21 mouse cellular contexts compared by ENCODE assay signal in the genomic region with DNA sequence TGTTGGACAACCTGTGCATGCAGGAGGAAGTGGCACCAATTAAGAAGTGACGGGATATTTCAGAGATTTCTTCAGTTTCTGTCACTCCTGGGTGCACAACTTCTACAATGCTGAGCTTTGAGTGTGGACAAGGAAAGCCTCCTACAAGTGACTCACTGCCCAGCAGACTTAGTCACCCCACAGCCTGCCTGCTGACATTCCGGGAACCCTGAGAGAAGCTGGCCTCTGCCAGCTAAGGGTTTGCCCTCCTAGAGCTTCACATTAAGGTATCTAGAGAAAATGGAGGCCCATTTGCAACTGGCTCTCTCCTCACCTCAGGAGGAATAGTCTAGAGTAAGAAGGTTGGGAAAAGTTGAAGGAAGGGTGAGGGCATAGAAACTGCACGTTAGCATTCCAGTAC. TPM values are rescaled to one million over a fixed set of nuclear protein-coding genes. Genes with fewer than 3 reads are reported as not detected.
DNase-seq lines count a peak whose midpoint lies in the region; ATAC-seq and TF ChIP-seq lines count a peak whose summit lies in the region.
"Had no signal": no experiment of that assay in that cellular context is flagged by ENCODE, and none has a peak within 500 bp of the region (broad histone marks: within the 10 kb centered on the region; RNA-seq: fewer than 3 reads in every experiment).

No protein-coding gene starts in this region.

- CTCF ChIA-PET in Patski (lab: Charles Lee), result interaction anchor here (1.5 kb wide), 2 partner anchors 10 to 15 kb away, joined by 3 to 4 read pairs; no protein-coding TSS in a partner anchor

- TF ChIP-seq CTCF in Patski (IDR thresholded peaks at IDR 0.05), result no peak

- 95% methylated on average over 3 of the region's 3 CpGs for WGBS in kidney, embryonic 16.5 days

- POLR2A ChIA-PET in Patski (lab: Charles Lee), result interaction anchor here (1.1 kb wide), 1 partner anchor 16 kb away, joined by 4 read pairs; no protein-coding TSS in a partner anchor

- H3K9ac ChIP-seq in kidney, embryonic 16.5 days (replicated peaks; ENCODE audit: low read length), result no peak overlapping the region
- H3K9ac ChIP-seq: forebrain, embryonic 13.5 days; midbrain, embryonic 13.5 days had no signal

- H3K4me2 ChIP-seq in kidney, embryonic 16.5 days (replicated peaks; ENCODE audit: low read depth, low read length), result no peak overlapping the region
- H3K4me2 ChIP-seq: forebrain, embryonic 13.5 days; liver, embryonic 11.5 days; midbrain, embryonic 13.5 days had no signal

- peak; percentile 55 for DNase-seq in adrenal gland, postnatal 14 days
- no peak for DNase-seq in adrenal gland, postnatal 25 days
- DNase-seq in 3T3-L1 (ENCODE audit: low read depth, low spot score) (peak; percentile 79), Patski (ENCODE audit: low read depth, low spot score) (peak; percentile 60)
- no peak for DNase-seq in c-Kit-positive CD71-positive TER-119-positive erythroid progenitor cells, embryonic 14.5 days (ENCODE audit: low spot score)
- DNase-seq: cerebellum, adult 9-10 months; gastrocnemius, postnatal 10 days; kidney, adult 18-20 months; kidney, postnatal 14 days; spleen, adult 18-20 months; thymus, adult 2 months had no signal

- H3K27ac ChIP-seq in kidney, embryonic 16.5 days (ENCODE audit: low read length), result no peak overlapping the region
- H3K27ac ChIP-seq: embryonic facial prominence, embryonic 10.5 days; forebrain, embryonic 13.5 days; hindbrain, embryonic 10.5 days; hindbrain, postnatal 0 days; midbrain, embryonic 13.5 days had no signal

- ATAC-seq in Patski, result peak; percentile 60
- 0 out of 2 replicates have a peak, but pooled peaks have one; percentile 2 for ATAC-seq in megakaryocyte, adult 5-6 weeks (ENCODE audit: poor library complexity, severe bottlenecking)
- ATAC-seq in kidney, embryonic 16.5 days (ENCODE audit: low FRiP score, low TSS enrichment), result no peak
- ATAC-seq: CD4-positive, CD25-positive, alpha-beta regulatory T cell, adult 4 months; forebrain, embryonic 13.5 days; hindbrain, postnatal 0 days; midbrain, embryonic 13.5 days had no signal

- peaks cover 13% of the 10 kb centered on the region for H3K4me1 ChIP-seq in kidney, embryonic 16.5 days (ENCODE audit: insufficient read depth, low read length)

- no peaks in the 10 kb centered on the region for H3K9me3 ChIP-seq in kidney, embryonic 16.5 days (ENCODE audit: low read length)
- H3K9me3 ChIP-seq: embryonic facial prominence, embryonic 10.5 days; forebrain, embryonic 13.5 days; hindbrain, embryonic 10.5 days; midbrain, embryonic 13.5 days had no signal

- H3K36me3 ChIP-seq in kidney, embryonic 16.5 days (ENCODE audit: insufficient read depth, low read length), result 0 out of 2 replicates have a peak, but pooled peaks cover 13% of the 10 kb centered on the region

- no peak overlapping the region for H3K4me3 ChIP-seq in kidney, embryonic 16.5 days (ENCODE audit: low read length)
- H3K4me3 ChIP-seq: embryonic facial prominence, embryonic 10.5 days; forebrain, embryonic 13.5 days; hindbrain, embryonic 10.5 days; midbrain, embryonic 13.5 days had no signal

- in situ Hi-C loops in Patski (cut with MboI; ENCODE audit: low pct_unique_long_range_greater_than_20kb), result no loop called here

- H3K27me3 ChIP-seq in Patski, result no peaks in the 10 kb centered on the region
- H3K27me3 ChIP-seq in kidney, embryonic 16.5 days (ENCODE audit: insufficient read depth, low read length), result no peaks in the 10 kb centered on the region
- H3K27me3 ChIP-seq: forebrain, embryonic 13.5 days; midbrain, embryonic 13.5 days had no signal

RNA-seq across cellular contexts. Expression of gene Slc35f6, which starts 3.8 kb away (rescaled TPM):
- total RNA-seq in adrenal gland, postnatal 14 days (2021), result 33.9 and 38.9 TPM in 2 replicates
- 51.4 and 52.6 TPM in 2 replicates for total RNA-seq in adrenal gland, postnatal 25 days (2021)
- 49.7 TPM for polyA plus RNA-seq in Patski (2021)
- total RNA-seq in megakaryocyte, adult 5-6 weeks (2015), result 21.5 and 28.8 TPM in 2 replicates
- total RNA-seq in megakaryocyte, adult 5-6 weeks (2017), result 23.9 and 26.0 TPM in 2 replicates
- 31.0 and 33.9 TPM in 2 replicates for polyA plus RNA-seq in kidney, embryonic 16.5 days (2015; fragmentation: Nextera tagmentation; extraction: Ambion mirVana)

RNA-seq across cellular contexts. Expression of gene Cenpa, which starts 15.0 kb away (rescaled TPM):
- total RNA-seq in adrenal gland, postnatal 14 days (2021), result 39.0 and 39.1 TPM in 2 replicates
- 15.1 and 19.2 TPM in 2 replicates for total RNA-seq in adrenal gland, postnatal 25 days (2021)
- 106 TPM for polyA plus RNA-seq in Patski (2021)
- total RNA-seq in megakaryocyte, adult 5-6 weeks (2015), result 190 and 250 TPM in 2 replicates
- 124 and 127 TPM in 2 replicates for total RNA-seq in megakaryocyte, adult 5-6 weeks (2017)
- polyA plus RNA-seq in kidney, embryonic 16.5 days (2015; fragmentation: Nextera tagmentation; extraction: Ambion mirVana), result 266 and 282 TPM in 2 replicates

RNA-seq across cellular contexts. Expression of gene Dpysl5, which starts 59.8 kb away (rescaled TPM):
- total RNA-seq in adrenal gland, postnatal 14 days (2021), result 1.4 and 4.5 TPM in 2 replicates
- 0.57 and 1.3 TPM in 2 replicates for total RNA-seq in adrenal gland, postnatal 25 days (2021)
- polyA plus RNA-seq in Patski (2021), result 0.31 TPM
- not detected in 2 replicates for total RNA-seq in megakaryocyte, adult 5-6 weeks (2015)
- 0.41 TPM in 1 of 2 replicates, not detected in the other for total RNA-seq in megakaryocyte, adult 5-6 weeks (2017)
- polyA plus RNA-seq in kidney, embryonic 16.5 days (2015; fragmentation: Nextera tagmentation; extraction: Ambion mirVana), result 5.4 and 7.1 TPM in 2 replicates
- total RNA-seq: common myeloid progenitor, adult 5-6 weeks had no signal
- polyA plus RNA-seq: CD4-positive, CD25-positive, alpha-beta regulatory T cell, adult 4 months had no signal

Comparison
In these comparisons a context has a peak if more than half of its experiments do, and no peak if none do; other contexts are left out.
1. DNase-seq: peak in adrenal gland, postnatal 14 days (single experiment), 3T3-L1 (single experiment) and Patski (single experiment); none in adrenal gland, postnatal 25 days (single experiment) and c-Kit-positive CD71-positive TER-119-positive erythroid progenitor cells, embryonic 14.5 days (single experiment).